Mouse (Mus musculus) kidney, postnatal 0 days (tissue): ENCODE data around the gene Edn3. TPM values are rescaled to one million over a fixed set of nuclear protein-coding genes. Genes with fewer than 3 reads are reported as not detected.
A peak's percentile ranks its signal among the peaks of the same experiment; 100 is the strongest.

Experiments used
- ATAC-seq: fragments of 200-750 bp; cut with Nextera tagmentation; replicated peaks from 2 replicates; pipeline ENCODE4 v1.8.0; 2017; ENCODE audit warnings: low read depth, moderate number of reproducible peaks, moderate TSS enrichment, moderate library complexity; ENCODE audit not compliant: low FRiP score
- DNase-seq: peaks from one replicate; pipeline ENCODE4 v3.0.0-alpha.2; 2016; ENCODE audit warnings: low spot score
- H3K27ac ChIP-seq: fragments of 300-500 bp; sonication (generic); 2 replicates; pipeline ENCODE4 v1.5.1; 2014; ENCODE audit warnings: mild to moderate bottlenecking
- H3K27me3 ChIP-seq: fragments of 300-500 bp; sonication (generic); 2 replicates; pipeline ENCODE4 v1.6.1; 2014; ENCODE audit warnings: low read length, mixed read lengths; ENCODE audit not compliant: insufficient read depth
- H3K36me3 ChIP-seq: fragments of 300-500 bp; sonication (generic); 2 replicates; pipeline ENCODE4 v1.6.1; 2014; ENCODE audit warnings: low read length, mixed read lengths; ENCODE audit not compliant: insufficient read depth
- H3K4me1 ChIP-seq: fragments of 300-500 bp; sonication (generic); replicated peaks from 2 replicates; pipeline ENCODE4 v1.6.1; 2014; ENCODE audit warnings: antibody characterized with exemption, low read length, mixed read lengths; ENCODE audit not compliant: insufficient read depth
- H3K4me2 ChIP-seq: fragments of 300-500 bp; sonication (generic); 2 replicates; pipeline ENCODE4 v1.6.1; 2014; ENCODE audit warnings: mild to moderate bottlenecking, low read length, moderate library complexity, mixed read lengths
- H3K4me3 ChIP-seq: fragments of 300-500 bp; sonication (generic); replicated peaks from 2 replicates; pipeline ENCODE4 v1.5.1; 2014; ENCODE audit warnings: low read depth, low read length
- H3K9ac ChIP-seq: fragments of 300-500 bp; sonication (generic); 2 replicates; pipeline ENCODE4 v1.6.1; 2014; ENCODE audit warnings: low read depth, low read length
- H3K9me3 ChIP-seq: fragments of 300-500 bp; sonication (generic); replicated peaks from 2 replicates; pipeline ENCODE4 v1.6.1; 2016; ENCODE audit warnings: low read length, inconsistent platforms, mixed read lengths
- CTCF ChIP-seq: IDR thresholded peaks from 2 replicates; pipeline ENCODE4 v1.5.1; 2016; ENCODE audit warnings: antibody characterized with exemption, low read depth, mild to moderate bottlenecking, moderate library complexity
- WGBS: fragments of 180-500 bp; shearing (Covaris S2); extraction: QIAGEN DNeasy Blood & Tissue Kit; methylation state at CpG from one replicate; pipeline ENCODE4 v1.1.7; 2014; 5-methylcytosine and 5-hydroxymethylcytosine counted together
- polyA plus RNA-seq: library from polyadenylated mRNA; unstranded; fragments of >200 nt; fragmentation: Nextera tagmentation; extraction: Ambion mirVana; gene quantifications from 2 replicates; pipeline ENCODE4 v1.2.1, GENCODE M21; 2015

Gene Edn3
- polyA plus RNA-seq, 1 experiment from 2014 or later: 10.0 TPM

DNA sequence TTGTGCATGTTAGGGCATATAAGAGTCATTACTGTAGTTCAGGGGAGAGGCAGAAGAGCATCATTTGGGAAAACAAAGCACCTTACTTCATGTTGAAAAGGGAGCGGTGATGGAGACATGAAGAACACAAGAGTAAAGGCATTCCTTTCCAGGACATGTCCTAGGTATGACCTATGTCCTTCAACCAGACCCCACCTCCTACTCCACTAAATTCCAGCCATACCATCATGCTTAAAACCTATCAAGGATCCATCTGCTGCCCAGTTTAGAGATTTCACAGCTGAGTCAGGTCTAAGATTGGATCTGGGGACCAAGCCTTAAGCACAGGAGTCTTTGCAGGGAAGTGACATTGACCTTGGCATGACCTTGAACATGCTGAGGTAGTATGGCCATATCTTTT, 25.1 kb upstream of the Edn3 start:
- TF ChIP-seq CTCF: no peak
- H3K27me3 ChIP-seq: no peaks in the 10 kb centered on the region
- no peaks in the 10 kb centered on the region for H3K4me1 ChIP-seq
- no peaks in the 10 kb centered on the region for H3K36me3 ChIP-seq
- ATAC-seq: no peak
- no peak for DNase-seq
- no peaks in the 10 kb centered on the region for H3K9me3 ChIP-seq
- no peak overlapping the region for H3K4me3 ChIP-seq
- H3K9ac ChIP-seq: no peak overlapping the region
- no peak overlapping the region for H3K4me2 ChIP-seq
- 92% methylated on average over 1 of the region's 1 CpGs for WGBS
- H3K27ac ChIP-seq: no peak overlapping the region

DNA sequence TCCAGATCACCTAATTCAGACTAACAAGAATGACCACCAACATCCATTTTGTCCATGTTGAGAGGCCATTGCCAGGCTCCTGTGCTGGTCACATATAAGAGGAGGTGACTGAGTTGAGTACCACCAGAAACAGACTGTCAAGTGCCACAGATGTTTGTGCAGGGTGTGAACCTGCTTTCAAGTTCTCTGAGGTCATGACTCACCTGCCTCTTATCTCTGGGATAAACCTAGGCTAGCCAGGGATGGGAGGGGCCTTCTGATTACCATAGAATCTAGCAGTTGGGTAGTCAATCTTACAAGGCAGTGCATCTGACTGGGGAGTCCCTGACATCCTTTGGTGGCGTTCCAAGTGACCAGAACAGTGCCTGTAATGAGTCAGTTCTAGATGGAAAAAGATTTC, 13.2 kb upstream of the Edn3 start:
- H3K4me1 ChIP-seq: no peaks in the 10 kb centered on the region
- H3K27me3 ChIP-seq: no peaks in the 10 kb centered on the region
- TF ChIP-seq CTCF: no peak
- ATAC-seq (no peak), DNase-seq (no peak)
- no peak overlapping the region for H3K4me2 ChIP-seq
- no peak overlapping the region for H3K9ac ChIP-seq
- no peak overlapping the region for H3K27ac ChIP-seq
- no peaks in the 10 kb centered on the region for H3K36me3 ChIP-seq
- no peaks in the 10 kb centered on the region for H3K9me3 ChIP-seq
- WGBS: 83% methylated on average over 1 of the region's 1 CpGs
- no peak overlapping the region for H3K4me3 ChIP-seq

DNA sequence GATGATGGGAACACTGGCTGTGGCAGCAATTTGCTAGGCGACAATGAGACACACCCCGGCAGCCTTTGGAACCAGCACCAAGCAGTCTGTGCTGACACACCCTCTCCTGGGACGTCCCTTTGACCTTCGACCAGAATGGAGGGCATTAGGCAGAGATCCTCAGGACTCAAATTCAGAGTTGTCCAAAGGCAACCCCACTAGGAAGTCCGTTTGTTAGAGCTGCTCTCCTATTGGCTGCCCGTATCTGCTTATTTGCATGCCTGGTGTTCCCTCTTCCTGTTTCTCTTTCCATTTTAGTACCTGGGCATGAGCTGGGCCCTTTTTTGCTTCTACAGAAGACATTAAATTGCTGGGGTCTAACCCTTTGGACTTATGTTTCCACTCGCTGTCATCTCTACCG, 12.0 kb upstream of the Edn3 start:
- Histone ChIP-seq H3K4me3 (no peak overlapping the region), H3K27ac (no peak overlapping the region), H3K9ac (no peak overlapping the region), H3K9me3 (no peaks in the 10 kb centered on the region), H3K27me3 (no peaks in the 10 kb centered on the region), H3K4me1 (no peaks in the 10 kb centered on the region), H3K36me3 (no peaks in the 10 kb centered on the region), H3K4me2 (no peak overlapping the region)
- 72% methylated on average over 8 of the region's 8 CpGs for WGBS
- no peak for DNase-seq
- no peak for ATAC-seq
- TF ChIP-seq CTCF: no peak

DNA sequence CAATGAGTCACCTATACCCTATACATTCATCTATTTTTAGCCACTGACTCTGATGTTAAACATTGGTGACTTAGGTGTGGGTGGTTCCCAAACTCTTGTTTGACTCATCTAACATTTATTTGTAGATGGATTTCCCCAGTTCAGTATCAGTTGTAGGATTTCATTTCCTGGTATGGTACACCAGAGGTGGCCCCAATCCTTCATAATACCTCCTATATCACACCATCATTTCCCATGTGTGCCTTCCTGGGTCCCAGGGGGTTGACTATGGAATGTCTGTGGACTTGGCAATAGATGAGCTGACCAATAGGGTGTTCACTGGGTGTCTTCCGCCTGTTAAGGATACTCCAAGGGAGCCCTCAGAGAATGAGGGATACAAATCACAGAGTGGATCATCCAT, 7.2 kb upstream of the Edn3 start:
- Histone ChIP-seq H3K27ac (no peak overlapping the region), H3K36me3 (no peaks in the 10 kb centered on the region), H3K9me3 (no peaks in the 10 kb centered on the region), H3K27me3 (no peaks in the 10 kb centered on the region), H3K4me1 (no peaks in the 10 kb centered on the region), H3K4me3 (no peak overlapping the region), H3K4me2 (no peak overlapping the region), H3K9ac (no peak overlapping the region)
- WGBS: 94% methylated on average over 1 of the region's 1 CpGs
- TF ChIP-seq CTCF: no peak
- DNase-seq (no peak), ATAC-seq (no peak)

DNA sequence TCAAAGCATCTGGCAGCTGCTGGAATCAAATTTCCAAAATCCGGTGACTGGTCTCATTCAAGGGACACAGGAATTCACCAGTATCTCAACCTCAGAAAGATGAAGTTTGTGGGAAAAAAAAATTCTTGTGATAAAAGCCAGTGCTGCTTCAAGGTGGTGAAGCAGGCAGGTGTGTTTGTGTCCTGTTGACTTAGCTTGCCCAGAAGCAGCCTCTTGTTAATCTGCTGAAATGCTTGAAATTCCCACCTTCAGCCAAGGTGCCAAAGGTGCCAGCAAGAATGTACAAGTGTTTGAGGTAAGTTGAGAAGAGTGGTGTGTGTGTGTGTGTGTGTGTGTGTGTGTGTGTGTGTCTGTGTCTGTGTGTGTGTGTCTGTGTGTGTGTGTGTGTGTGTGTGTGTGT, 6.2 kb upstream of the Edn3 start:
- TF ChIP-seq CTCF: no peak
- Histone ChIP-seq H3K36me3 (no peaks in the 10 kb centered on the region), H3K4me1 (no peaks in the 10 kb centered on the region), H3K9me3 (no peaks in the 10 kb centered on the region), H3K27me3 (no peaks in the 10 kb centered on the region), H3K4me2 (no peak overlapping the region), H3K27ac (no peak overlapping the region), H3K4me3 (no peak overlapping the region), H3K9ac (no peak overlapping the region)
- WGBS: 62% methylated on average over 1 of the region's 1 CpGs
- DNase-seq (no peak), ATAC-seq (no peak)

DNA sequence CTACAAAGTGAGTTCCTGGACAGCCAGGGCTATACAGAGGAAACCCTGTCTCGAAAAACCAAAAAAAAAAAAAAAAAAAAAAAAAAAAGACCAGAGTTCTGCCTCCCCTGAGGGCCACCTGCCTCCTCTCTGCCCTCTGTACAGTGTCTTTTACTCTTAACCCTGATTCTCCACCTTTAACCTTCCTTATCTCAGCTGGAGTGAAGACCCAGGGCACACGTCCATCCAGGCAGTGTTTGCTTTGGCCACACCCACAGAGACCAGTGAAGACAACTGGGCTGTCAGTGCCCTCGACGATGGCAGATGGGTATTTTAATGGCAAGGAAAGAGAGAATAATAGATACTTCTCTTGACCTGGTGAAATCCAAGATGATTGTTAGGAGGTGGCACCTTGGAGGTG, 1.2 kb upstream of the Edn3 start:
- H3K9me3 ChIP-seq: no peaks in the 10 kb centered on the region
- H3K4me2 ChIP-seq: no peak overlapping the region
- no peak overlapping the region for H3K9ac ChIP-seq
- H3K27me3 ChIP-seq: no peaks in the 10 kb centered on the region
- ATAC-seq (no peak), DNase-seq (no peak)
- H3K27ac ChIP-seq: no peak overlapping the region
- no peak overlapping the region for H3K4me3 ChIP-seq
- H3K36me3 ChIP-seq: no peaks in the 10 kb centered on the region
- TF ChIP-seq CTCF: no peak
- 75% methylated on average over 4 of the region's 4 CpGs for WGBS
- no peaks in the 10 kb centered on the region for H3K4me1 ChIP-seq

DNA sequence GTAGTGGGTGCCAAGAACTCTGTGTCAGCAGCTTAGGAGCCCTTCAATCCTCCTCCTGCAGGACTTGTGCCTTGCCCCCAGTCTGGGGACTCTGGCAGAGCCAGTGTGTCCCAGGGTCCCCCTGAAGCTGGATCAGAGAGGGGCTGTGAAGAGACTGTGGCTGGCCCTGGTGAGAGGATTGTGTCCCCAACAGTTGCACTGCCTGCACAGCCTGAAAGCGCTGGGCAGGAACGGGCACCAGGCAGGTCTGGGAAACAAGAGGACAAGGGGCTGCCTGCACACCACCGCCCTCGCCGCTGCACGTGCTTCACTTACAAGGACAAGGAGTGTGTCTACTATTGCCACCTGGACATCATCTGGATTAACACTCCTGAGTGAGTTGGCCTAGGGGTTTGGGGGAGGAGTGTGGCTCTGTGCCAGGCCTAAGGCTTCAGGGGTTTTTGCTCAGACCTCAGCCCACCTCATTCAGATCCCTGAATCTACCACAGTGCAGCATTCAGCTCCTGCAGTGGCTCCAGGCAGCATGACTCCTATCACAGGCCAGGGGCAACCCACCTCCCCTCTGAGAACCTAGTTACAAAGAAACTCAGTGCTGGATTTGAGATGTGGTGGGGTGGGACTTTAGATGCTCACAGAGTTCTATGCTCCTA, 1.2 kb downstream of the Edn3 start:
- H3K4me1 ChIP-seq: no peaks in the 10 kb centered on the region
- H3K27ac ChIP-seq: no peak overlapping the region
- DNase-seq (no peak), ATAC-seq (no peak)
- H3K27me3 ChIP-seq: no peaks in the 10 kb centered on the region
- no peak overlapping the region for H3K9ac ChIP-seq
- H3K36me3 ChIP-seq: no peaks in the 10 kb centered on the region
- TF ChIP-seq CTCF: no peak
- no peak overlapping the region for H3K4me3 ChIP-seq
- no peaks in the 10 kb centered on the region for H3K9me3 ChIP-seq
- peak overlapping the region; percentile 77 for H3K4me2 ChIP-seq
- WGBS: 48% methylated on average over 6 of the region's 6 CpGs
